Comparison of ENCODE assay signal across 8 mouse cellular contexts in genomic region chr11:69419813-69420553, GRCm38 (mm10). TPM values are rescaled to one million over a fixed set of nuclear protein-coding genes. Genes with fewer than 3 reads are reported as not detected.
DNase-seq lines count a peak whose midpoint lies in the region; ATAC-seq and TF ChIP-seq lines count a peak whose summit lies in the region.

No protein-coding gene starts in this region.

- no peak overlapping the region for H3K27ac ChIP-seq in ES-E14 (ENCODE audit: insufficient read depth, low read depth, low read length, poor library complexity, severe bottlenecking)
- H3K27ac ChIP-seq in heart, embryonic 14.5 days (replicated peaks in 1 of 2; ENCODE audit: control insufficient read depth in 1 of 2, insufficient read depth in 1 of 2, low read depth in 2 of 2, low read length in 2 of 2): peak overlapping the region; percentile 28 to 98; a peak in 3 of 4 replicates
- peak overlapping the region; percentile 99 for H3K27ac ChIP-seq in stomach, embryonic 16.5 days (ENCODE audit: low read length)

- DNase-seq in 3134 (ENCODE audit: extremely low read depth, insufficient read length, low spot score) (peak; percentile 45), ES-E14 (ENCODE audit: low read depth, low spot score) (no peak)
- DNase-seq in embryo, embryonic 9.5 days (ENCODE audit: extremely low spot score): peak; percentile 77
- peak; percentile 83 for DNase-seq in kidney, postnatal 10 days
- peak; percentile 72 to 74 for DNase-seq in lung, postnatal 4 days
- no peak for DNase-seq in urinary bladder, adult 2 months (ENCODE audit: low spot score)

- in situ Hi-C loops in ES-E14 (cut with MboI; ENCODE audit: low sequenced_read_pairs in 2 of 2, unreplicated experiment in 2 of 2): no loop called here

- peak overlapping the region; percentile 49 to 72 for H3K4me3 ChIP-seq in ES-E14 (ENCODE audit: insufficient read depth in 1 of 2, low read depth in 1 of 2, low read length in 2 of 2, poor library complexity in 1 of 2, severe bottlenecking in 1 of 2)
- H3K4me3 ChIP-seq in heart, embryonic 14.5 days (ENCODE audit: control insufficient read depth in 1 of 2, insufficient read depth in 1 of 2, low read depth in 1 of 2, low read length in 2 of 2): peak overlapping the region; percentile 46 to 63
- H3K4me3 ChIP-seq in stomach, embryonic 16.5 days (replicated peaks; ENCODE audit: low read length): peak overlapping the region; percentile 67

- peak overlapping the region; percentile 82 for H3K4me2 ChIP-seq in heart, embryonic 14.5 days (ENCODE audit: low read length)
- peak overlapping the region; percentile 98 for H3K4me2 ChIP-seq in stomach, embryonic 16.5 days (ENCODE audit: low read depth, low read length)

- no peaks in the 10 kb centered on the region for H3K9me3 ChIP-seq in ES-E14 (ENCODE audit: control insufficient read depth, insufficient read depth, low read depth, low read length)
- no peaks in the 10 kb centered on the region for H3K9me3 ChIP-seq in heart, embryonic 14.5 days (ENCODE audit: control insufficient read depth, low read length)
- H3K9me3 ChIP-seq in stomach, embryonic 16.5 days (replicated peaks; ENCODE audit: control insufficient read depth, low read length): no peaks in the 10 kb centered on the region

- peaks cover 23% of the 10 kb centered on the region for H3K27me3 ChIP-seq in heart, embryonic 14.5 days (ENCODE audit: control insufficient read depth, insufficient read depth, low read length)
- H3K27me3 ChIP-seq in stomach, embryonic 16.5 days (ENCODE audit: control insufficient read depth, insufficient read depth, low read length): peaks cover 6% of the 10 kb centered on the region

- ATAC-seq in heart, embryonic 14.5 days (ENCODE audit: insufficient number of reproducible peaks, insufficient read depth, low FRiP score, low read depth): no peak
- no peak for ATAC-seq in stomach, embryonic 16.5 days (ENCODE audit: insufficient read depth, low FRiP score)

- H3K9ac ChIP-seq in ES-E14 (ENCODE audit: insufficient read depth, low read depth, low read length, poor library complexity, severe bottlenecking): peak overlapping the region; percentile 34; the same call in 1 of the 2 replicates
- peak overlapping the region; percentile 72 for H3K9ac ChIP-seq in heart, embryonic 14.5 days (ENCODE audit: low read length)
- H3K9ac ChIP-seq in stomach, embryonic 16.5 days (ENCODE audit: low read length): peak overlapping the region; percentile 72

- H3K36me3 ChIP-seq in ES-E14 (ENCODE audit: control insufficient read depth, insufficient read depth, low read length, poor library complexity, severe bottlenecking): no peaks in the 10 kb centered on the region
- H3K36me3 ChIP-seq in heart, embryonic 14.5 days (ENCODE audit: control insufficient read depth, insufficient read depth, low read length): no peaks in the 10 kb centered on the region
- H3K36me3 ChIP-seq in stomach, embryonic 16.5 days (ENCODE audit: control insufficient read depth, insufficient read depth, low read length): no peaks in the 10 kb centered on the region

- H3K4me1 ChIP-seq in ES-E14 (ENCODE audit: control insufficient read depth in 2 of 2, insufficient read depth in 2 of 2, low read length in 2 of 2, poor library complexity in 1 of 2): peaks cover 6 to 18% of the 10 kb centered on the region in 2 experiments
- peaks cover 22 to 37% of the 10 kb centered on the region in 2 experiments for H3K4me1 ChIP-seq in heart, embryonic 14.5 days (ENCODE audit: control insufficient read depth in 2 of 2, insufficient read depth in 2 of 2, low read length in 2 of 2)
- peaks cover 21% of the 10 kb centered on the region for H3K4me1 ChIP-seq in stomach, embryonic 16.5 days (ENCODE audit: control insufficient read depth, insufficient read depth, low read length)

- 2% methylated on average over 29 of the region's 31 CpGs for WGBS in heart, embryonic 14.5 days
- under 1% methylated on average over 31 of the region's 31 CpGs for WGBS in stomach, embryonic 16.5 days

TF ChIP-seq in ES-E14, 5 proteins besides CTCF, POLR2A, EP300 and RAD21:
- TF ChIP-seq ZNF384 (IDR thresholded peaks at IDR 0.05; ENCODE audit: low read depth, low read length): no peak
- TF ChIP-seq CHD2 (IDR thresholded peaks at IDR 0.05; ENCODE audit: low read depth, low read length): no peak
- no peak for TF ChIP-seq MAFK (IDR thresholded peaks at IDR 0.05; ENCODE audit: insufficient read depth, low read depth, low read length)
- TF ChIP-seq ZC3H11A (IDR thresholded peaks at IDR 0.05; ENCODE audit: borderline replicate concordance, low read depth, low read length): no peak
- no peak for TF ChIP-seq HCFC1 (IDR thresholded peaks at IDR 0.05; ENCODE audit: borderline replicate concordance, insufficient read depth, low read length)

RNA-seq across cellular contexts. Expression of gene Kdm6b, which starts 6.5 kb away (rescaled TPM):
- total RNA-seq in ES-E14 (2012; rRNA removed): 7.9 and 9.4 TPM in 2 replicates
- polyA plus RNA-seq in heart, embryonic 14.5 days (2014; fragmentation: Nextera tagmentation; extraction: Ambion mirVana): 18.0 and 22.0 TPM in 2 replicates
- polyA plus RNA-seq in stomach, embryonic 16.5 days (2015; fragmentation: Nextera tagmentation; extraction: Ambion mirVana): 21.2 and 21.4 TPM in 2 replicates
- polyA plus RNA-seq in urinary bladder, adult 2 months (2012; rRNA removed): 3.3 and 10.7 TPM in 2 replicates

RNA-seq across cellular contexts. Expression of gene Tmem88, which starts 21.9 kb away (rescaled TPM):
- 23.9 and 43.3 TPM in 2 replicates for total RNA-seq in ES-E14 (2012; rRNA removed)
- 43.1 and 46.7 TPM in 2 replicates for polyA plus RNA-seq in heart, embryonic 14.5 days (2014; fragmentation: Nextera tagmentation; extraction: Ambion mirVana)
- 26.4 and 28.7 TPM in 2 replicates for polyA plus RNA-seq in stomach, embryonic 16.5 days (2015; fragmentation: Nextera tagmentation; extraction: Ambion mirVana)
- 11.5 and 11.6 TPM in 2 replicates for polyA plus RNA-seq in urinary bladder, adult 2 months (2012; rRNA removed)

RNA-seq across cellular contexts. Expression of gene Cyb5d1, which starts 24.6 kb away (rescaled TPM):
- 18.8 and 29.0 TPM in 2 replicates for total RNA-seq in ES-E14 (2012; rRNA removed)
- polyA plus RNA-seq in heart, embryonic 14.5 days (2014; fragmentation: Nextera tagmentation; extraction: Ambion mirVana): 19.9 and 22.1 TPM in 2 replicates
- polyA plus RNA-seq in stomach, embryonic 16.5 days (2015; fragmentation: Nextera tagmentation; extraction: Ambion mirVana): 29.4 TPM in 2 replicates
- 43.0 and 48.0 TPM in 2 replicates for polyA plus RNA-seq in urinary bladder, adult 2 months (2012; rRNA removed)

RNA-seq across cellular contexts. Expression of gene Naa38, which starts 24.7 kb away (rescaled TPM):
- 191 and 202 TPM in 2 replicates for total RNA-seq in ES-E14 (2012; rRNA removed)
- polyA plus RNA-seq in heart, embryonic 14.5 days (2014; fragmentation: Nextera tagmentation; extraction: Ambion mirVana): 158 and 174 TPM in 2 replicates
- 144 and 148 TPM in 2 replicates for polyA plus RNA-seq in stomach, embryonic 16.5 days (2015; fragmentation: Nextera tagmentation; extraction: Ambion mirVana)
- polyA plus RNA-seq in urinary bladder, adult 2 months (2012; rRNA removed): 143 and 188 TPM in 2 replicates

RNA-seq across cellular contexts. Expression of gene Chd3, which starts 50.8 kb away (rescaled TPM):
- total RNA-seq in ES-E14 (2012; rRNA removed): 21.6 and 27.0 TPM in 2 replicates
- 16.5 TPM in 2 replicates for polyA plus RNA-seq in heart, embryonic 14.5 days (2014; fragmentation: Nextera tagmentation; extraction: Ambion mirVana)
- 48.5 and 55.4 TPM in 2 replicates for polyA plus RNA-seq in stomach, embryonic 16.5 days (2015; fragmentation: Nextera tagmentation; extraction: Ambion mirVana)
- 85.5 and 132 TPM in 2 replicates for polyA plus RNA-seq in urinary bladder, adult 2 months (2012; rRNA removed)

Comparison
In these comparisons a context has a peak if more than half of its experiments do, and no peak if none do; other contexts are left out.
1. DNase-seq: peak in 3134 (single experiment), embryo, embryonic 9.5 days (single experiment), kidney, postnatal 10 days (single experiment) and lung, postnatal 4 days (2 of 2); none in ES-E14 (single experiment) and urinary bladder, adult 2 months (single experiment).
2. Peak in every context shown above with its lines, with median percentiles within 50 percentile points of each other: H3K4me3 ChIP-seq and H3K9ac ChIP-seq.